In genomic region chr3:27153701-27154209, GRCm38 (mm10) we compare ENCODE assay signal across 8 mouse cellular contexts. TPM values are rescaled to one million over a fixed set of nuclear protein-coding genes. Genes with fewer than 3 reads are reported as not detected.
DNase-seq lines count a peak whose midpoint lies in the region; ATAC-seq and TF ChIP-seq lines count a peak whose summit lies in the region.

Gene Ect2, minus strand, starts transcription at chr3:27153878.

- H3K36me3 ChIP-seq in hindbrain, embryonic 10.5 days = peaks cover 23% of the 10 kb centered on the region
- H3K36me3 ChIP-seq in lung, postnatal 0 days (ENCODE audit: insufficient read depth, low read length) = no peaks in the 10 kb centered on the region

- peak within 1 kb of the TSS; percentile 96 for H3K27ac ChIP-seq in hindbrain, embryonic 10.5 days
- peak within 1 kb of the TSS; percentile 87 for H3K27ac ChIP-seq in lung, postnatal 0 days (ENCODE audit: low read length)

- peak; percentile 100 for ATAC-seq in frontal cortex, adult (ENCODE audit: low TSS enrichment)
- peak; percentile 93 for ATAC-seq in lung, postnatal 0 days

- H3K4me2 ChIP-seq in lung, postnatal 0 days (replicated peaks; ENCODE audit: low read depth, low read length) = peak within 1 kb of the TSS; percentile 97

- TF ChIP-seq CTCF in lung, postnatal 0 days (IDR thresholded peaks at IDR 0.05) = no peak

- peak within 1 kb of the TSS; percentile 39; the same call in 1 of the 2 replicates for H3K9ac ChIP-seq in lung, postnatal 0 days (replicated peaks; ENCODE audit: low read depth)

- DNase-seq in MN1 (ENCODE audit: low spot score) = peak; percentile 99
- peak; percentile 99 for DNase-seq in cerebellum, adult 9-10 months
- DNase-seq in hindbrain, embryonic 10.5 days (ENCODE audit: low spot score) = peak; percentile 100
- DNase-seq in layer of hippocampus, adult 9-11 months = peak; percentile 99
- DNase-seq in lung, postnatal 0 days (ENCODE audit: low spot score) = peak; percentile 99
- DNase-seq in ovary, postnatal 14 days (ENCODE audit: low spot score) = peak; percentile 98
- peak; percentile 98 for DNase-seq in thymus, postnatal 14 days

- peaks cover 38% of the 10 kb centered on the region for H3K4me1 ChIP-seq in hindbrain, embryonic 10.5 days (replicated peaks)
- no peaks in the 10 kb centered on the region for H3K4me1 ChIP-seq in lung, postnatal 0 days (ENCODE audit: insufficient read depth, low read depth, low read length)

- under 1% methylated on average over 37 of the region's 37 CpGs for WGBS in hindbrain, embryonic 10.5 days
- 1% methylated on average over 37 of the region's 37 CpGs for WGBS in lung, postnatal 0 days

- H3K27me3 ChIP-seq in hindbrain, embryonic 10.5 days (ENCODE audit: insufficient read depth, poor library complexity, severe bottlenecking) = no peaks in the 10 kb centered on the region
- no peaks in the 10 kb centered on the region for H3K27me3 ChIP-seq in lung, postnatal 0 days (replicated peaks; ENCODE audit: insufficient read depth, low read length)

- TF ChIP-seq EP300 in lung, postnatal 0 days (IDR thresholded peaks at IDR 0.05) = no peak; the same call in 1 of the 2 replicates

- peak within 1 kb of the TSS; percentile 96 for H3K4me3 ChIP-seq in hindbrain, embryonic 10.5 days
- peak within 1 kb of the TSS; percentile 86 for H3K4me3 ChIP-seq in lung, postnatal 0 days (ENCODE audit: low read depth, low read length)

- no peaks in the 10 kb centered on the region for H3K9me3 ChIP-seq in hindbrain, embryonic 10.5 days
- no peaks in the 10 kb centered on the region for H3K9me3 ChIP-seq in lung, postnatal 0 days (ENCODE audit: low read length)

RNA-seq across cellular contexts. Expression of gene Ect2, which starts in this region (rescaled TPM):
- 65.4 and 91.8 TPM in 2 replicates for polyA plus RNA-seq in hindbrain, embryonic 10.5 days (2016; fragmentation: Nextera tagmentation; extraction: Ambion mirVana)
- 4.6 and 6.7 TPM in 2 replicates for polyA plus RNA-seq in lung, postnatal 0 days (2015; fragmentation: Nextera tagmentation; extraction: Ambion mirVana)

Comparison
In these comparisons a context has a peak if more than half of its experiments do, and no peak if none do; other contexts are left out.
1. Peak in every context shown above with its lines: DNase-seq, ATAC-seq, H3K4me3 ChIP-seq and H3K27ac ChIP-seq.